Mouse (Mus musculus) ES-E14 (cell line): Measurements from ENCODE around the gene Ccnl1. TPM values are rescaled to one million over a fixed set of nuclear protein-coding genes. Genes with fewer than 3 reads are reported as not detected.

Source experiments
- DNase-seq: peaks from one replicate; pipeline ENCODE4 v3.0.0-alpha.2; 2013; ENCODE audit warnings: low read depth, low spot score
- H3K27ac ChIP-seq: 2 replicates; pipeline ENCODE4 v1.5.1; 2012; ENCODE audit warnings: low read depth, mild to moderate bottlenecking, low read length, moderate library complexity, mixed read lengths; ENCODE audit not compliant: poor library complexity, insufficient read depth, severe bottlenecking
- H3K36me3 ChIP-seq: 2 replicates; pipeline ENCODE4 v1.6.1; 2012; ENCODE audit warnings: mild to moderate bottlenecking, low read length, moderate library complexity, mixed read lengths; ENCODE audit not compliant: control insufficient read depth, poor library complexity, insufficient read depth, severe bottlenecking
- H3K4me1 ChIP-seq, 2 experiments: fragments of 150-350 bp in 1 of 2; sonication (generic) in 1 of 2; 2 replicates each; pipeline ENCODE4 v1.6.1; 2012; ENCODE audit warnings: low read length in 2 of 2, mild to moderate bottlenecking in 1 of 2, mixed read lengths in 1 of 2; ENCODE audit not compliant: control insufficient read depth in 2 of 2, insufficient read depth in 2 of 2, poor library complexity in 1 of 2
- H3K4me3 ChIP-seq, 2 experiments: fragments of 150-350 bp in 1 of 2; sonication (generic) in 1 of 2; 2 replicates each; pipeline ENCODE4 v1.5.1; 2012; ENCODE audit warnings: low read length in 2 of 2, low read depth in 1 of 2, mild to moderate bottlenecking in 1 of 2, mixed read lengths in 1 of 2; ENCODE audit not compliant: insufficient read depth in 1 of 2, poor library complexity in 1 of 2, severe bottlenecking in 1 of 2
- H3K9ac ChIP-seq: 2 replicates; pipeline ENCODE4 v1.6.1; 2012; ENCODE audit warnings: low read depth, mild to moderate bottlenecking, low read length, mixed read lengths; ENCODE audit not compliant: poor library complexity, insufficient read depth, severe bottlenecking
- H3K9me3 ChIP-seq: fragments of 150-350 bp; sonication (generic); 2 replicates; pipeline ENCODE4 v1.6.1; 2012; ENCODE audit warnings: low read depth, mild to moderate bottlenecking, low read length; ENCODE audit not compliant: control insufficient read depth, insufficient read depth
- CHD2 ChIP-seq: IDR thresholded peaks from 2 replicates; pipeline ENCODE4 v1.6.1; 2014; ENCODE audit warnings: mild to moderate bottlenecking, low read depth, low read length, inconsistent platforms
- HCFC1 ChIP-seq: IDR thresholded peaks from 2 replicates; pipeline ENCODE4 v1.6.1; 2012; ENCODE audit warnings: low read length, inconsistent platforms, borderline replicate concordance; ENCODE audit not compliant: insufficient read depth
- MAFK ChIP-seq: IDR thresholded peaks from 2 replicates; pipeline ENCODE4 v1.6.1; 2014; ENCODE audit warnings: mild to moderate bottlenecking, low read depth, low read length, inconsistent platforms; ENCODE audit not compliant: insufficient read depth
- ZC3H11A ChIP-seq: IDR thresholded peaks from 2 replicates; pipeline ENCODE4 v1.6.1; 2012; ENCODE audit warnings: low read depth, mild to moderate bottlenecking, inconsistent platforms, low read length, borderline replicate concordance
- ZNF384 ChIP-seq: IDR thresholded peaks from 2 replicates; pipeline ENCODE4 v1.6.1; 2012; ENCODE audit warnings: low read depth, low read length, inconsistent platforms
- in situ Hi-C, 2 experiments: fragments of 600-800 bp; cut with MboI; formaldehyde crosslinking; loops; one replicate each; pipeline ENCODE4 v1.15.1; 2025; ENCODE audit warnings: low sequenced_read_pairs in 2 of 2, inconsistent platforms in 1 of 2; ENCODE audit not compliant: unreplicated experiment in 2 of 2
- total RNA-seq: library from RNA; depleted of rRNA; stranded (reverse); fragments of 300-350 nt; gene quantifications from 2 replicates; pipeline ENCODE4 v1.2.3, GENCODE M21; 2012

Ccnl1 gene
- total RNA-seq, 1 experiment = 82.8 TPM

GRCm38 (mm10) chr3:65988711-65989495, 30.9 kb upstream of the Ccnl1 start:
- H3K4me1 ChIP-seq = no peaks in the 10 kb centered on the region
- no peak overlapping the region for H3K9ac ChIP-seq
- no peaks in the 10 kb centered on the region for H3K36me3 ChIP-seq
- no peak for DNase-seq
- no peak overlapping the region for H3K4me3 ChIP-seq
- in situ Hi-C loops = no loop called here
- H3K9me3 ChIP-seq = no peaks in the 10 kb centered on the region
- TF ChIP-seq CHD2 (no peak), MAFK (no peak), ZC3H11A (no peak), HCFC1 (no peak)
- no peak overlapping the region for H3K27ac ChIP-seq

GRCm38 (mm10) chr3:65976296-65976695, 18.2 kb upstream of the Ccnl1 start:
- no peaks in the 10 kb centered on the region for H3K9me3 ChIP-seq
- H3K4me3 ChIP-seq = no peak overlapping the region
- no peak for TF ChIP-seq ZNF384
- no peak for TF ChIP-seq ZC3H11A
- TF ChIP-seq MAFK = no peak
- no peak for TF ChIP-seq HCFC1
- no peaks in the 10 kb centered on the region for H3K36me3 ChIP-seq
- peaks cover 0 to 7% of the 10 kb centered on the region in 2 experiments; a peak in 2 of 4 replicates for H3K4me1 ChIP-seq
- H3K9ac ChIP-seq = no peak overlapping the region; the same call in 1 of the 2 replicates
- peak overlapping the region; percentile 29; the same call in 1 of the 2 replicates for H3K27ac ChIP-seq
- DNase-seq = no peak
- in situ Hi-C loops = no loop called here

GRCm38 (mm10) chr3:65975317-65975716, 17.3 kb upstream of the Ccnl1 start:
- H3K4me1 ChIP-seq = peaks cover 0 to 7% of the 10 kb centered on the region in 2 experiments; a peak in 2 of 4 replicates
- no peak for TF ChIP-seq ZC3H11A
- no peak for TF ChIP-seq ZNF384
- no peak for TF ChIP-seq HCFC1
- TF ChIP-seq CHD2 = no peak
- TF ChIP-seq MAFK = no peak
- in situ Hi-C loops = no loop called here
- peak overlapping the region; percentile 48 to 71; a peak in 3 of 4 replicates for H3K4me3 ChIP-seq
- no peak for DNase-seq
- peak overlapping the region; percentile 38; the same call in 1 of the 2 replicates for H3K27ac ChIP-seq
- no peak overlapping the region; the same call in 1 of the 2 replicates for H3K9ac ChIP-seq
- no peaks in the 10 kb centered on the region for H3K9me3 ChIP-seq
- H3K36me3 ChIP-seq = no peaks in the 10 kb centered on the region

DNA sequence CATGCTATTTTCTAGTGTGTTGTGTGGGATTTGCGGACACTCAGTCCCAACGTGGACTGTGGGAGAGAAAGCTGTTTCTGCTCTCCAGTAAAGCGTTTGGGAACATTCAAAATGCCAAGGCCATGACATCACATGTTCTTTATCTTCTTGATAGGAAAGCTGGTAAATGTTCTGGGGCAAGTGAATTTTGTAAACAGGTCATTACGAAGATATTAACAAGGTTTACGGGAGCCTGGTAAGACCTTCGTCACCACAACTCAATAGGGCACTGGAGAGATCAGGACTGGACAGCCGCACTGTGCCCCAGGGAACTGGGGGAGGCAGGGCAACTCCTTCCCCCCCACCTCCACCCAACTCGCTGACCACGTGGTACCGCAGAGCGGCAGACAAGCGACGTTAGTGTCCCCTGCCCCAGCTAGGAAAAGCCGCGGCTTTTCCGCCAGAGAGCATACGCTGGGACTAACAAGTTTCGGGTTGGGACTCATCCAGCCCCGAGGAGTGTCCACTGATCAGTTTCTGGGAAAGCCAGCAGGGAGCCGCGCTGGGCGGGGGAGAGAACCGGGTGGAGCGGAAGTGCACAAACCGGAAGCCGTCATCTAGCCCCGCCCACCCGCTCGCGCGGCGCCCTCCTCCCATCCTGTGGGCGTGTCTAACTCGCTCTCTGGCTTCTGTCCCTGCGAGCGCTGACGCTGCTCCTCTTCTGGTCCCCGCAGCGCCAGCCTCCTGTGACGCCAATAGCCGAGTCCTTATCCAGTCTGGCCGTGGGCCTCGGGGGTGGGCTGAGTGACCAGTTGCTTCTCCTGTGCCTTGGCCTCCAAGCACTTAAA, 16.4 kb upstream of the Ccnl1 start:
- Histone ChIP-seq H3K9ac (peak overlapping the region; percentile 87), H3K4me3 (peak overlapping the region; percentile 71 to 77), H3K36me3 (no peaks in the 10 kb centered on the region), H3K9me3 (no peaks in the 10 kb centered on the region), H3K4me1 (peaks cover 0 to 7% of the 10 kb centered on the region in 2 experiments; a peak in 2 of 4 replicates), H3K27ac (peak overlapping the region; percentile 97)
- no peak for TF ChIP-seq CHD2
- TF ChIP-seq ZC3H11A = no peak
- no peak for TF ChIP-seq HCFC1
- no peak for TF ChIP-seq ZNF384
- TF ChIP-seq MAFK = no peak
- in situ Hi-C loops = no loop called here
- peak; percentile 92 for DNase-seq
